ENCODE assay signal across 15 mouse cellular contexts in genomic region chr19:17334644-17335333, GRCm38 (mm10). TPM values are rescaled to one million over a fixed set of nuclear protein-coding genes. Genes with fewer than 3 reads are reported as not detected.
DNase-seq lines count a peak whose midpoint lies in the region; ATAC-seq and TF ChIP-seq lines count a peak whose summit lies in the region.
"Had no signal": no experiment of that assay in that cellular context is flagged by ENCODE, and none has a peak within 500 bp of the region (broad histone marks: within the 10 kb centered on the region; RNA-seq: fewer than 3 reads in every experiment).

No protein-coding gene starts in this region.

- DNase-seq in liver: peak; percentile 81
- no peak for DNase-seq in cerebellum, adult 2 months
- DNase-seq in gastrocnemius, adult 8-10 months (ENCODE audit: low spot score in 2 of 2): no peak
- DNase-seq: cerebellum, postnatal 14 days; layer of hippocampus, postnatal 36 days had no signal

- no peaks in the 10 kb centered on the region for H3K36me3 ChIP-seq in intestine, embryonic 15.5 days
- H3K36me3 ChIP-seq in intestine, postnatal 0 days (ENCODE audit: control insufficient read depth, insufficient read depth): no peaks in the 10 kb centered on the region
- no peaks in the 10 kb centered on the region for H3K36me3 ChIP-seq in forebrain, embryonic 16.5 days (ENCODE audit: control insufficient read depth, insufficient read depth)
- H3K36me3 ChIP-seq: embryonic facial prominence, embryonic 15.5 days; hindbrain, embryonic 13.5 days; limb, embryonic 15.5 days had no signal

- H3K4me3 ChIP-seq in intestine, embryonic 15.5 days (replicated peaks): no peak overlapping the region
- H3K4me3 ChIP-seq in intestine, postnatal 0 days (ENCODE audit: low read depth, low read length): no peak overlapping the region
- H3K4me3 ChIP-seq in bone marrow macrophage, adult 2 months (ENCODE audit: insufficient read depth, low read length): peak overlapping the region; percentile 29
- no peak overlapping the region for H3K4me3 ChIP-seq in cerebellum, adult 2 months (replicated peaks; ENCODE audit: insufficient read depth, low read depth, low read length)
- H3K4me3 ChIP-seq in forebrain, embryonic 16.5 days (replicated peaks; ENCODE audit: low read length): no peak overlapping the region
- H3K4me3 ChIP-seq: embryonic facial prominence, embryonic 15.5 days; hindbrain, embryonic 13.5 days; limb, embryonic 15.5 days; myocyte had no signal

- ATAC-seq in intestine, embryonic 15.5 days: peak; percentile 74
- no peak for ATAC-seq in intestine, postnatal 0 days
- ATAC-seq in megakaryocyte-erythroid progenitor cell, adult 5-6 weeks (replicated peaks; ENCODE audit: low FRiP score, low TSS enrichment, poor library complexity, severe bottlenecking): peak; percentile 93
- ATAC-seq in forebrain, embryonic 16.5 days: no peak

- no peaks in the 10 kb centered on the region for H3K9me3 ChIP-seq in intestine, embryonic 15.5 days
- H3K9me3 ChIP-seq in intestine, postnatal 0 days (ENCODE audit: control insufficient read depth): no peaks in the 10 kb centered on the region
- H3K9me3 ChIP-seq in forebrain, embryonic 16.5 days (ENCODE audit: control insufficient read depth, low read length): no peaks in the 10 kb centered on the region
- H3K9me3 ChIP-seq: embryonic facial prominence, embryonic 15.5 days; hindbrain, embryonic 13.5 days; limb, embryonic 15.5 days had no signal

- H3K4me2 ChIP-seq in intestine, embryonic 15.5 days (replicated peaks): peak overlapping the region; percentile 4; the same call in 1 of the 2 replicates
- no peak overlapping the region; the same call in 1 of the 2 replicates for H3K4me2 ChIP-seq in intestine, postnatal 0 days (replicated peaks; ENCODE audit: low read depth)
- H3K4me2 ChIP-seq in forebrain, embryonic 16.5 days (ENCODE audit: low read length): no peak overlapping the region
- H3K4me2 ChIP-seq: embryonic facial prominence, embryonic 15.5 days; hindbrain, embryonic 13.5 days; limb, embryonic 15.5 days had no signal

- no peak for TF ChIP-seq POLR2A in bone marrow macrophage, adult 2 months (IDR thresholded peaks at IDR 0.05; ENCODE audit: borderline replicate concordance, low read depth, low read length)
- no peak for TF ChIP-seq POLR2A in cerebellum, adult 2 months (IDR thresholded peaks at IDR 0.05; ENCODE audit: borderline replicate concordance, insufficient read depth, low read length)

- H3K27me3 ChIP-seq in intestine, embryonic 15.5 days (replicated peaks): no peaks in the 10 kb centered on the region
- no peaks in the 10 kb centered on the region for H3K27me3 ChIP-seq in intestine, postnatal 0 days (replicated peaks; ENCODE audit: control insufficient read depth, insufficient read depth, low read length)
- no peaks in the 10 kb centered on the region for H3K27me3 ChIP-seq in cerebellum, adult 2 months (ENCODE audit: control insufficient read depth, insufficient read depth, low read length)
- no peaks in the 10 kb centered on the region for H3K27me3 ChIP-seq in forebrain, embryonic 16.5 days (replicated peaks; ENCODE audit: control insufficient read depth, insufficient read depth, low read length)
- H3K27me3 ChIP-seq: CH12.LX; embryonic facial prominence, embryonic 15.5 days; hindbrain, embryonic 13.5 days; limb, embryonic 15.5 days had no signal

- 63% methylated on average over 12 of the region's 12 CpGs for WGBS in intestine, embryonic 15.5 days
- whole genome bisulfite sequencing in intestine, postnatal 0 days: 68% methylated on average over 12 of the region's 12 CpGs
- WGBS in cerebellum, adult 2 months: 94% methylated on average over 12 of the region's 12 CpGs
- WGBS in forebrain, embryonic 16.5 days: 90% methylated on average over 12 of the region's 12 CpGs

- no peak overlapping the region for H3K9ac ChIP-seq in intestine, embryonic 15.5 days
- no peak overlapping the region for H3K9ac ChIP-seq in intestine, postnatal 0 days (ENCODE audit: low read depth, low read length)
- no peak overlapping the region for H3K9ac ChIP-seq in forebrain, embryonic 16.5 days (replicated peaks; ENCODE audit: low read depth, low read length)
- H3K9ac ChIP-seq: embryonic facial prominence, embryonic 15.5 days; hindbrain, embryonic 13.5 days; limb, embryonic 15.5 days had no signal

- no peak for TF ChIP-seq CTCF in intestine, postnatal 0 days (IDR thresholded peaks at IDR 0.05; ENCODE audit: low read depth)
- TF ChIP-seq CTCF in bone marrow macrophage, adult 2 months (IDR thresholded peaks at IDR 0.05; ENCODE audit: low read depth, low read length): no peak
- no peak for TF ChIP-seq CTCF in cerebellum, adult 2 months (IDR thresholded peaks at IDR 0.05; ENCODE audit: borderline replicate concordance, insufficient read depth, low read depth, low read length)

- 0 out of 2 replicates have a peak overlapping the region, but pooled peaks have one; percentile 32 for H3K27ac ChIP-seq in intestine, embryonic 15.5 days
- H3K27ac ChIP-seq in intestine, postnatal 0 days (ENCODE audit: low read depth, low read length): no peak overlapping the region
- H3K27ac ChIP-seq in bone marrow macrophage, adult 2 months (ENCODE audit: insufficient read depth, low read depth, low read length): peak overlapping the region; percentile 93
- no peak overlapping the region for H3K27ac ChIP-seq in cerebellum, adult 2 months (ENCODE audit: insufficient read depth, low read length)
- H3K27ac ChIP-seq in forebrain, embryonic 16.5 days (ENCODE audit: low read length): no peak overlapping the region
- H3K27ac ChIP-seq: embryonic facial prominence, embryonic 15.5 days; hindbrain, embryonic 13.5 days; limb, embryonic 15.5 days had no signal

- peaks cover 8% of the 10 kb centered on the region for H3K4me1 ChIP-seq in intestine, embryonic 15.5 days (replicated peaks)
- no peaks in the 10 kb centered on the region for H3K4me1 ChIP-seq in intestine, postnatal 0 days (replicated peaks; ENCODE audit: control insufficient read depth, insufficient read depth, low read length)
- H3K4me1 ChIP-seq in bone marrow macrophage, adult 2 months (ENCODE audit: control insufficient read depth, insufficient read depth, low read length): peaks cover 53% of the 10 kb centered on the region
- no peaks in the 10 kb centered on the region; the same call in 1 of the 2 replicates for H3K4me1 ChIP-seq in cerebellum, adult 2 months (ENCODE audit: control insufficient read depth, insufficient read depth, low read length)
- no peaks in the 10 kb centered on the region for H3K4me1 ChIP-seq in forebrain, embryonic 16.5 days (replicated peaks; ENCODE audit: control insufficient read depth, insufficient read depth, low read length)
- H3K4me1 ChIP-seq: embryonic facial prominence, embryonic 15.5 days; hindbrain, embryonic 13.5 days; limb, embryonic 15.5 days had no signal

RNA-seq across cellular contexts. Expression of gene Gcnt1, which starts 37.9 kb away (rescaled TPM):
- polyA plus RNA-seq in intestine, embryonic 15.5 days (2015; fragmentation: Nextera tagmentation; extraction: Ambion mirVana): 4.3 and 5.1 TPM in 2 replicates
- polyA plus RNA-seq in intestine, postnatal 0 days (2015; fragmentation: Nextera tagmentation; extraction: Ambion mirVana): 1.1 and 1.4 TPM in 2 replicates
- 73.9 and 75.2 TPM in 2 replicates for polyA plus RNA-seq in bone marrow macrophage, adult 2 months (2012; ENCODE audit: insufficient read depth, insufficient read length, missing spikeins)
- 12.0 and 26.0 TPM in 2 replicates for total RNA-seq in megakaryocyte-erythroid progenitor cell, adult 5-6 weeks (2014; fragmentation: Nextera tagmentation)
- 18.0 and 23.7 TPM in 2 replicates for total RNA-seq in megakaryocyte-erythroid progenitor cell, adult 5-6 weeks (2017)
- polyA plus RNA-seq in cerebellum, adult 2 months (2012; rRNA removed): 3.9 and 4.1 TPM in 2 replicates
- total RNA-seq in gastrocnemius, adult 8-10 months (2022): under 1 TPM; 0.24 to 0.58 (median 0.45) TPM
- 0.58 and 0.96 TPM in 2 replicates for polyA plus RNA-seq in forebrain, embryonic 16.5 days (2015; fragmentation: Nextera tagmentation; extraction: Ambion mirVana)

RNA-seq across cellular contexts. Expression of gene Rfk, which starts 59.1 kb away (rescaled TPM):
- 109 and 117 TPM in 2 replicates for polyA plus RNA-seq in intestine, embryonic 15.5 days (2015; fragmentation: Nextera tagmentation; extraction: Ambion mirVana)
- polyA plus RNA-seq in intestine, postnatal 0 days (2015; fragmentation: Nextera tagmentation; extraction: Ambion mirVana): 484 and 527 TPM in 2 replicates
- polyA plus RNA-seq in bone marrow macrophage, adult 2 months (2012; ENCODE audit: insufficient read depth, insufficient read length, missing spikeins): 40.7 and 41.4 TPM in 2 replicates
- total RNA-seq in megakaryocyte-erythroid progenitor cell, adult 5-6 weeks (2014; fragmentation: Nextera tagmentation): 51.3 and 62.6 TPM in 2 replicates
- 49.0 and 49.4 TPM in 2 replicates for total RNA-seq in megakaryocyte-erythroid progenitor cell, adult 5-6 weeks (2017)
- polyA plus RNA-seq in cerebellum, adult 2 months (2012; rRNA removed): 66.8 and 72.6 TPM in 2 replicates
- 10 to 100 TPM; 62.5 to 85.5 (median 68.7) TPM for total RNA-seq in gastrocnemius, adult 8-10 months (2022)
- 71.4 and 72.7 TPM in 2 replicates for polyA plus RNA-seq in forebrain, embryonic 16.5 days (2015; fragmentation: Nextera tagmentation; extraction: Ambion mirVana)

Comparison
In these comparisons a context has a peak if more than half of its experiments do, and no peak if none do; other contexts are left out.
1. ATAC-seq: peak in intestine, embryonic 15.5 days (single experiment) and megakaryocyte-erythroid progenitor cell, adult 5-6 weeks (single experiment); none in intestine, postnatal 0 days (single experiment) and forebrain, embryonic 16.5 days (single experiment).
2. H3K27ac ChIP-seq: peak in intestine, embryonic 15.5 days (single experiment) and bone marrow macrophage, adult 2 months (single experiment); none in intestine, postnatal 0 days (single experiment), cerebellum, adult 2 months (single experiment) and forebrain, embryonic 16.5 days (single experiment).
3. RNA of gene Gcnt1, which starts 37.9 kb away (polyA plus RNA-seq): 73.9 to 75.2 TPM in bone marrow macrophage, adult 2 months; 4.3 to 5.1 TPM in intestine, embryonic 15.5 days, 3.9 to 4.1 TPM in cerebellum, adult 2 months, 1.1 to 1.4 TPM in intestine, postnatal 0 days and 0.58 to 0.96 TPM in forebrain, embryonic 16.5 days; every median in the first group is over 10 times any median in the second.